23 mouse cellular contexts compared by ENCODE assay signal in the genomic region with DNA sequence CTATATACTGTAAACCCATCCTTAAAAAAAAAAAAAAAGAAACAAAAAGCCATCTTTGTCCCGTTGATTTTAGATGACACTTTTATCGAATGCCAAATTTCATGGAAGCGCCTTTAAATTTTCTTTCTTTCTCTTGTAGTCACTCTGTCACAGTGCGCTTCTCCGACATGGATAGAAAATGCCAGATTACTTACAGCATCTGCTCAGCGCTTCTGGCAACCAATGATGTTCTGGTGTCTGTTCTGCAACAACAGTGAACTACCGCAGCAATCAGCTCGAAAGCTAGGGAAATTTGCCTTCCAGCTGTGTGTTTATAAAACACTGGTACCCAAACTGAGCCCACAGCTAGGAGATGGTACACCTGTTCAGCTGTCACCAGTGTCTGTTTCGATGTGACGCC.
"Had no signal": no experiment of that assay in that cellular context is flagged by ENCODE, and none has a peak within 500 bp of the region (broad histone marks: within the 10 kb centered on the region; RNA-seq: fewer than 3 reads in every experiment).

No protein-coding gene starts in this region.

- H3K9ac ChIP-seq: limb, embryonic 13.5 days; liver, embryonic 12.5 days; liver, embryonic 15.5 days; lung, embryonic 15.5 days; neural tube, embryonic 12.5 days; neural tube, embryonic 15.5 days had no signal

- H3K27me3 ChIP-seq: limb, embryonic 13.5 days; liver, embryonic 12.5 days; liver, embryonic 15.5 days; lung, embryonic 15.5 days; neural tube, embryonic 12.5 days; neural tube, embryonic 15.5 days had no signal

- H3K9me3 ChIP-seq: limb, embryonic 10.5 days; limb, embryonic 13.5 days; liver, embryonic 12.5 days; liver, embryonic 15.5 days; lung, embryonic 15.5 days; megakaryocyte, embryonic 14.5 days; midbrain, embryonic 10.5 days; neural tube, embryonic 12.5 days; neural tube, embryonic 15.5 days had no signal

- H3K27ac ChIP-seq: layer of hippocampus, adult 2 months; limb, embryonic 10.5 days; limb, embryonic 13.5 days; liver, embryonic 12.5 days; liver, embryonic 15.5 days; lung, embryonic 15.5 days; midbrain, embryonic 10.5 days; neural tube, embryonic 12.5 days; neural tube, embryonic 15.5 days had no signal

- H3K4me1 ChIP-seq: liver, embryonic 12.5 days had no signal

- H3K4me2 ChIP-seq: limb, embryonic 13.5 days; liver, embryonic 12.5 days; liver, embryonic 15.5 days; lung, embryonic 15.5 days; neural tube, embryonic 12.5 days; neural tube, embryonic 15.5 days had no signal

- ATAC-seq: liver, embryonic 12.5 days had no signal

- H3K36me3 ChIP-seq: limb, embryonic 10.5 days; limb, embryonic 13.5 days; liver, embryonic 12.5 days; liver, embryonic 15.5 days; lung, embryonic 15.5 days; midbrain, embryonic 10.5 days; neural tube, embryonic 12.5 days; neural tube, embryonic 15.5 days had no signal

- H3K4me3 ChIP-seq: layer of hippocampus, adult 2 months; limb, embryonic 10.5 days; limb, embryonic 13.5 days; liver, embryonic 12.5 days; liver, embryonic 15.5 days; lung, embryonic 15.5 days; megakaryocyte, embryonic 14.5 days; midbrain, embryonic 10.5 days; neural tube, embryonic 12.5 days; neural tube, embryonic 15.5 days had no signal

- DNase-seq: kidney, adult 18-20 months; kidney, adult 9 months; kidney, postnatal 14 days; kidney, postnatal 4 days; liver; lung, adult 18-20 months; lung, postnatal 10 days; lung, postnatal 36 days; midbrain, embryonic 14.5 days; right cerebral cortex, adult 18-20 months; right cerebral cortex, postnatal 25 days; thymus, adult 18-20 months; thymus, postnatal 36 days had no signal
